Mouse (Mus musculus) stomach, embryonic 16.5 days (tissue): Measurements from ENCODE around the gene Pld5. TPM values are rescaled to one million over a fixed set of nuclear protein-coding genes. Genes with fewer than 3 reads are reported as not detected.

ENCODE experiments used
- ATAC-seq: fragments of 200-750 bp; cut with Nextera tagmentation; 2 replicates; pipeline ENCODE4 v1.8.0; 2017; ENCODE audit warnings: moderate number of reproducible peaks, moderate TSS enrichment; ENCODE audit not compliant: insufficient read depth, low FRiP score
- H3K27ac ChIP-seq: fragments of 300-500 bp; sonication (generic); 2 replicates; pipeline ENCODE4 v1.5.1; 2014; ENCODE audit warnings: low read length
- H3K27me3 ChIP-seq: fragments of 300-500 bp; sonication (generic); 2 replicates; pipeline ENCODE4 v1.6.1; 2014; ENCODE audit warnings: low read length, control low read depth, mixed read lengths; ENCODE audit not compliant: control insufficient read depth, insufficient read depth
- H3K36me3 ChIP-seq: fragments of 300-500 bp; sonication (generic); 2 replicates; pipeline ENCODE4 v1.6.1; 2014; ENCODE audit warnings: low read length; ENCODE audit not compliant: control insufficient read depth, insufficient read depth
- H3K4me1 ChIP-seq: fragments of 300-500 bp; sonication (generic); 2 replicates; pipeline ENCODE4 v1.6.1; 2014; ENCODE audit warnings: low read length, control low read depth, mixed read lengths; ENCODE audit not compliant: control insufficient read depth, insufficient read depth
- H3K4me2 ChIP-seq: fragments of 300-500 bp; sonication (generic); 2 replicates; pipeline ENCODE4 v1.6.1; 2014; ENCODE audit warnings: low read depth, low read length, mixed read lengths
- H3K4me3 ChIP-seq: fragments of 300-500 bp; sonication (generic); replicated peaks from 2 replicates; pipeline ENCODE4 v1.5.1; 2014; ENCODE audit warnings: mild to moderate bottlenecking, low read length
- H3K9ac ChIP-seq: fragments of 300-500 bp; sonication (generic); 2 replicates; pipeline ENCODE4 v1.6.1; 2014; ENCODE audit warnings: low read length
- H3K9me3 ChIP-seq: fragments of 300-500 bp; sonication (generic); replicated peaks from 2 replicates; pipeline ENCODE4 v1.6.1; 2016; ENCODE audit warnings: low read length, control low read depth; ENCODE audit not compliant: control insufficient read depth
- WGBS: fragments of 180-500 bp; shearing (Covaris S2); extraction: QIAGEN DNeasy Blood & Tissue Kit; methylation state at CpG from one replicate; pipeline ENCODE4 v1.1.7; 2014; 5-methylcytosine and 5-hydroxymethylcytosine counted together
- polyA plus RNA-seq: library from polyadenylated mRNA; unstranded; fragments of >200 nt; fragmentation: Nextera tagmentation; extraction: Ambion mirVana; gene quantifications from 2 replicates; pipeline ENCODE4 v1.2.1, GENCODE M21; 2015

Pld5 gene
- polyA plus RNA-seq, 1 experiment from 2014 or later = 0.52 TPM

DNA sequence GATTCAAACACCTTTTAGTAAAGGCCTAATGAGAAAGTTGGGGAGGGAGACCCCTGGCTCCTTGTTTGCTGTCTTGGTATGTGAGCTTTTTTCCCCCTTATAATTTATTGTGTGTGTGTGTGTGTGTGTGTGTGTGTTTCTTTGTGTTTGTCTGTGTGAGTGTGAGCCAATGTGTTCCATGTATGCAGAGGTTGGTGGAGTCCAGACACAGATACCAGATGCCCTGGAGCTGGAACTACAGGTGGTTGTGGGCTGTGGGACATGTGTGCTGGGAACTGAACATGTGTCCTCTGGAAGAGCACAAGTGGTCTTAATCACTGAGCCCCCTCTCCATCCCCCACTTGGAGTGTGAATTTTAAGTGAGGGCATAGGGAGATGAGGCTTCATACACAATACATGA is 199.3 kb downstream of the Pld5 start:
- H3K27ac ChIP-seq = no peak overlapping the region
- no peaks in the 10 kb centered on the region for H3K9me3 ChIP-seq
- no peaks in the 10 kb centered on the region for H3K27me3 ChIP-seq
- no peak overlapping the region for H3K9ac ChIP-seq
- no peak for ATAC-seq
- no peak overlapping the region for H3K4me3 ChIP-seq
- no peaks in the 10 kb centered on the region for H3K36me3 ChIP-seq
- H3K4me2 ChIP-seq = no peak overlapping the region
- H3K4me1 ChIP-seq = no peaks in the 10 kb centered on the region

DNA sequence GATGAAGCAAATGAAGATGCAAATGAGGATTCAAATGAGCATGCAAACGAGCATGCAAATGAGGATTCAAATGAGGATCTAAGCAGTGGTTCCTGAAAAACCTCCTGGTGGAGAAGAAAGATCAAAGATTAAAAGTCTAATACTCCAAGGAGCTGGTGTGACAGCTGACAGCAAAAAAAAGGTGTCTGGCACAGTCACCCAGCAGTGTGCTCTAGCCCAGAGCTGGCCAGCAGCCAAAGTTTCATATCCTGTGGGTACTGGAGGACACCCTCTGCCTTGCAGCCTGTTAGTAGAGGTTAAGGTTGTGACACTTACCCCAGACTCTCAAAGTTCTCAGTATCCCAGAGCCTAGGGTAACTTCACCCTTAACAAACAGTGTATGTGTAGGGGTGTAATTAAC is 199.7 kb downstream of the Pld5 start:
- Histone ChIP-seq H3K4me1 (no peaks in the 10 kb centered on the region), H3K27me3 (no peaks in the 10 kb centered on the region), H3K27ac (no peak overlapping the region), H3K9ac (no peak overlapping the region), H3K9me3 (no peaks in the 10 kb centered on the region), H3K4me3 (no peak overlapping the region), H3K36me3 (no peaks in the 10 kb centered on the region), H3K4me2 (no peak overlapping the region)
- 65% methylated on average over 1 of the region's 1 CpGs for WGBS
- no peak for ATAC-seq

DNA sequence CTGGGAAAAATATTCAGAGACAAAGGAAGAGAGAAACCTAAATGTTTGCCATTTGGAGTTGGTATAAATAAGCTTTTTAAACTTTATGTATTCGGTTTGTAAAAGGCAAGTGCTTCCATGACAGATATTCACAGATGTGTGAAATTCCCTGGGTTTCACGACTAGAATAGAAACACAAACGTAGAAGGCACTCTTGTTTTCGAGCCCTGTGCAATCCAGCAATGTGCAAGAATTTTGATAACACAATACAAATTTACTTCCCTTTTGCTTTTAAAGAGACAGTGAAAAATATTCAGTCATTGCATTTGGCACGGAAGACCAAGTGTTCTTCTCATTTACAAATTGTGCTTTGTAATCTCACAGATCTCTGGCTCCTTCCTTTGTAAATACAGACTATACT is 200.6 kb downstream of the Pld5 start:
- no peak for ATAC-seq
- H3K4me3 ChIP-seq = no peak overlapping the region
- no peak overlapping the region for H3K9ac ChIP-seq
- WGBS = 35% methylated on average over 5 of the region's 5 CpGs
- H3K27ac ChIP-seq = no peak overlapping the region
- H3K36me3 ChIP-seq = no peaks in the 10 kb centered on the region
- no peaks in the 10 kb centered on the region for H3K4me1 ChIP-seq
- H3K9me3 ChIP-seq = no peaks in the 10 kb centered on the region
- H3K27me3 ChIP-seq = no peaks in the 10 kb centered on the region
- no peak overlapping the region for H3K4me2 ChIP-seq

DNA sequence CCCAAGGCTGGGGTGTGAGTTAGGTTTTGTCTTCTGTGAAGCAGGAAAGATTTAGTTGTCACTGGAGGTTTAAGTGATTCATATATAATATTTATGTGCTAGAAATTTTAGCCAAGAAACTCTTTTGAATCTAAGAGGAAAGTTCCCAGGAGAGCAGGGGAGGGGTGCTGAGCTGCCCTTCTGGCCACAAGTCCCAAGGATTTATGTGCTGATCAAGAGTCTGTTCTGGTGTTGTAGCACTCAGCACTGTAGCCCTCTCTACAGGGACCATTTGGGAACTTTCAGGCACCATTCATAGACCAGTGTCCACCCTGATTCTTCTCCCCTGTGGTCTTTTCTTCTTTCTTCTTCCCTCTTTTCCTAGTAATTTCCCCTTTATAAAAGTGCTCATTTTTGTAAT is 209.8 kb downstream of the Pld5 start:
- Histone ChIP-seq H3K4me1 (no peaks in the 10 kb centered on the region), H3K4me3 (no peak overlapping the region), H3K4me2 (no peak overlapping the region), H3K9me3 (no peaks in the 10 kb centered on the region), H3K27me3 (no peaks in the 10 kb centered on the region), H3K9ac (no peak overlapping the region), H3K36me3 (no peaks in the 10 kb centered on the region), H3K27ac (no peak overlapping the region)
- no peak for ATAC-seq

DNA sequence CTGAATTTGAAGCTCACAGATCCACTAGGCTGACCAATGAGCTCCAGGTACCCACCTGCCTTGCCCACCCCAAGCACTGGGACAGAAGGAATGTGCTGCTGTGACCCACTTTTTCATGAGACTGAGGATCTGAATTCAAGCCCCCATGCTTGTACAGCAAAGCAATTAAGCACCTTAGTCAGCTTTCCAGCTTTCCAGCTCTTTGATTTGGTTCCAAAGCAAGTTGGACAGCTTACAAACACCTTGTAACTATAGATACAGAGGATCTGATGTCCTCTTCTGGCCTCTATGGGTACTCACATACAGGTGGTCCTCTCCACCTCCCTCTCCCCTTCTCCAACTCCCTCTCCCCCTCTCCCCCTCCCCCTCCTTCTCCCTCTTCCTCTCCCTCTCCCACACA is 210.6 kb downstream of the Pld5 start:
- H3K9ac ChIP-seq = no peak overlapping the region
- H3K36me3 ChIP-seq = no peaks in the 10 kb centered on the region
- no peak for ATAC-seq
- H3K4me2 ChIP-seq = no peak overlapping the region
- no peaks in the 10 kb centered on the region for H3K27me3 ChIP-seq
- H3K9me3 ChIP-seq = no peaks in the 10 kb centered on the region
- no peak overlapping the region for H3K27ac ChIP-seq
- H3K4me3 ChIP-seq = no peak overlapping the region
- no peaks in the 10 kb centered on the region for H3K4me1 ChIP-seq

DNA sequence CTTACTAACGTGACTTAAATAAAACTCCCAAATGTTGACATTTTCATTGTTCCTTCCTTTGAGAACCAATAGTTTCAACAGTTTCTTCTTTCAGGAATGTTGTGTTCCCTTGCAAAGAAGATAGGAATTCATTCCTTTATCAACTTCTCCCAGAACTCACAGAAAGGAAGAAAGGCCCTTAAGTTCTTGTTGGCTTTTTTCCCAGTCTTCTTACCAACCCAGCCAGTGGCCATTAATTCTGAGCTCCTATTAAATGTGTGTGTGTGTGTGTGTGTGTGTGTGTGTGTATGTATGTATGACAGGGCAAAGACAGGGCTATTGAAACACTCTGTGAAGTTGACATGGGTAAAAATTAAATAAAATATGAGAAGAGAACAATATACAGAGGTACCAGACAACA is 221.5 kb downstream of the Pld5 start:
- no peak overlapping the region for H3K4me3 ChIP-seq
- no peaks in the 10 kb centered on the region for H3K36me3 ChIP-seq
- no peak overlapping the region for H3K4me2 ChIP-seq
- H3K27me3 ChIP-seq = no peaks in the 10 kb centered on the region
- no peaks in the 10 kb centered on the region for H3K4me1 ChIP-seq
- no peak for ATAC-seq
- WGBS = 45% methylated on average over 1 of the region's 1 CpGs
- no peaks in the 10 kb centered on the region for H3K9me3 ChIP-seq
- H3K9ac ChIP-seq = no peak overlapping the region
- H3K27ac ChIP-seq = no peak overlapping the region

DNA sequence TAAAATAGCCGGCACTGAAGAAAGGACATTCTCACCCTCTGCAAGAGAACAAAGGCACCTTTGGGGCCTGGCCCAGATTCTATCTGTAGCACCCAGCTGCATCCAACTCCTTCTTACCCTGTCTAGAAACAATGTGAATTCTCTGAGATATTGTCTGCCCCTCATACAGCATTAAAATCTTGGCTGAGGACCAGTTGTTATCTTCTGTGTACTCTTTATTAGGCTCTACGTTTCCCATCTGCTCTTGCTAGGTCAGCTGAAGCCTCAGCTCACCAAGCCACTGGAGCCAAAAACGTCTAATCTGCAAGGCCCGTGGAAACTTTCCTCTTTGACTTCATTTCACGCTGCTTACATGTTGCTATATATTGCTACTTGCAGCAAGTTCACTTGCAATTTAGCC is 228.1 kb downstream of the Pld5 start:
- WGBS = 48% methylated on average over 5 of the region's 5 CpGs
- Histone ChIP-seq H3K36me3 (no peaks in the 10 kb centered on the region), H3K9ac (no peak overlapping the region), H3K27ac (no peak overlapping the region), H3K4me3 (no peak overlapping the region), H3K27me3 (no peaks in the 10 kb centered on the region), H3K4me2 (no peak overlapping the region), H3K9me3 (no peaks in the 10 kb centered on the region), H3K4me1 (no peaks in the 10 kb centered on the region)
- no peak for ATAC-seq

DNA sequence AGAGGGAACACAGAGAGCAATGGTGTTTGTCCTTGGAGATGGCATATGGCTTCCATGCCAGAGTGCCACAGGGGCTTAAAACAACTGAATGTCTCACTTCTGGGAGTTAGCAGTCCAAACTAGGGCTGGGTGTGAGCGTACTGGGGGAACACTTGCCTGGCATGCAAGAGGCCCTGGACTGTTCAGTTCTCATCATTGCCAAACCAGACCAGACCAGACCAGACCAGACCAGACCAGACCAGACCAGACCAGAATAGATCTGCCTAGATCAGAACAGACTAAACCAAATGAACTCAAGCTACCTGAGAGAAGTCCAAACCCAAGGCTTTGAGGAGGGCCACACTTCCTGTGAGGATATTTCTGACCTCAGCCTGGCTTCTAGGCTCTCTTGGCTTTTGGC is 228.7 kb downstream of the Pld5 start:
- H3K27me3 ChIP-seq = no peaks in the 10 kb centered on the region
- no peak overlapping the region for H3K4me3 ChIP-seq
- no peak overlapping the region for H3K4me2 ChIP-seq
- no peak for ATAC-seq
- WGBS = 89% methylated on average over 1 of the region's 1 CpGs
- H3K4me1 ChIP-seq = no peaks in the 10 kb centered on the region
- no peaks in the 10 kb centered on the region for H3K9me3 ChIP-seq
- H3K27ac ChIP-seq = no peak overlapping the region
- H3K36me3 ChIP-seq = no peaks in the 10 kb centered on the region
- no peak overlapping the region for H3K9ac ChIP-seq

DNA sequence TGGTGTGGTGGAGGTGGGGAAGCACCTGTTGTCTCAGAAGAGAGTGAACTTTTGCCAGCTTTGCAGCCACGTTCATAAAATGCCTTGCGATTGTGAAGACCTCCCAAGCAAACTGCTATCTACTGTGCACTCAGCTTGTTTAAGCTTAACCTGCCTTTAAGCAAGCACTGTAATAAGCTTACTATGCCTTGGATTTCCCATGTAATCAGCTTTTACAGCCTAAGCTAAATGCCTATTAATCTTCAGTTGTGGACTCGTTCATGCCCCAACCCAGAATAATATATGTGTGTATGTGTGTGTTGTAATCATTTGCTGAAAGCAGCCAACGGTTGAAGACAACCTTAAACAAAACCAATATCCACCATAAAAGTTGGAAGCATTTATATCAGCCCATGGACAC is 232.1 kb downstream of the Pld5 start:
- no peak for ATAC-seq
- Histone ChIP-seq H3K9me3 (no peaks in the 10 kb centered on the region), H3K36me3 (no peaks in the 10 kb centered on the region), H3K27me3 (no peaks in the 10 kb centered on the region), H3K4me3 (no peak overlapping the region), H3K4me2 (no peak overlapping the region), H3K27ac (no peak overlapping the region), H3K4me1 (no peaks in the 10 kb centered on the region), H3K9ac (no peak overlapping the region)
- WGBS = 71% methylated on average over 4 of the region's 4 CpGs

DNA sequence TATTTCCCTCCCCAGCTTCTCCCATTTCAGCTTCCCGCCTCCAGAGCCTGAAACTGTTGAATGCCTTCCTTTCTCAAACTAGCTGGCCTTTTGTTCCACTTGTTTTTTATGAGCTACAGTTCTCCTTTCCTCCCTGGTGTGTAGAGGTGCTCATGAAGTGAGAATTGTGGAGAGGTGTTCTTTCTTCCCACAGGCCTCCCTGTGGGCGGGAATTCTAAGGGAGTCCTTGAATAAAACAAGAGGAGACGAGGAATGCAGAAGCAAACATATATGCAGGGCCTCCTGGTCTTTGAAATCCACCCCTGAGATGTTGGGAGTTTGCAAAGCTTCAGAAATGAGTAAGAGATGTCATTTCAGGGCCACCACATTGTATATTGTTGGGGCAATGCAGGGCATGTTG is 235.2 kb downstream of the Pld5 start:
- Histone ChIP-seq H3K9ac (no peak overlapping the region), H3K4me2 (no peak overlapping the region), H3K9me3 (no peaks in the 10 kb centered on the region), H3K36me3 (no peaks in the 10 kb centered on the region), H3K27ac (no peak overlapping the region), H3K4me3 (no peak overlapping the region), H3K27me3 (no peaks in the 10 kb centered on the region), H3K4me1 (no peaks in the 10 kb centered on the region)
- no peak for ATAC-seq
- WGBS = 61% methylated on average over 3 of the region's 3 CpGs
